Mouse (Mus musculus): ENCODE data around the gene Slc37a3.

- TF ChIP-seq CTCF (IDR thresholded peaks at IDR 0.05; ENCODE audit: control insufficient read depth, insufficient read depth, low read length): no peak
- no peak for TF ChIP-seq POLR2A (IDR thresholded peaks at IDR 0.05; ENCODE audit: borderline replicate concordance, control insufficient read depth, low read depth, low read length)
These were observed 25.7 kb upstream of the Slc37a3 start for GRCm38 (mm10) chr6:39403136-39403535.
